Mouse (Mus musculus) liver, embryonic 14.5 days (tissue): Measurements from ENCODE around the gene Ssh3.

Experiments used
- CTCF ChIP-seq: IDR thresholded peaks from 2 replicates; pipeline ENCODE4 v1.5.1; 2016; ENCODE audit warnings: antibody characterized with exemption, low read depth, control low read depth
- EP300 ChIP-seq: IDR thresholded peaks from 2 replicates; pipeline ENCODE4 v1.6.1; 2016; ENCODE audit warnings: antibody characterized with exemption, low read depth

DNA sequence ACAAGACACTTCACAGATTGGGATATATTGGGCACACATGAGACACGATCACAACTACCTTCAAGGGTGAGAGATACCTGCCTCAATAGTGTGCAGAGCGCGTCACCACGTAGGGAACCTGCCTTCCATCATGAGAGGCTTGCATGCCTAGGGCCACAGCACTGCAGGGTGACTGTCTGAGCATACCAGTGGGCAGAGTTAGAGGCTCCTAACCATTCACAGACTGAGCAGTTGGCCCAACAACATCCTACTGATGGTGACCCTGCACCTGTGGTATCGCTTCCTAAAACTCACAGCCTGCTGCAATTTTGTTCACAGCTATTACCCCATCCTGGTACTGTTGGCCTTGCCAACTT, 34.6 kb upstream of the Ssh3 start:
- TF ChIP-seq CTCF (no peak), EP300 (no peak)
